Mouse (Mus musculus): ENCODE measurements around the gene Pomc.
"Not testable (repeated sequence)": the region's sequence is repeated elsewhere in the genome, so short reads cannot be mapped to it uniquely, and the experiment has no call there.

Pomc gene

DNA sequence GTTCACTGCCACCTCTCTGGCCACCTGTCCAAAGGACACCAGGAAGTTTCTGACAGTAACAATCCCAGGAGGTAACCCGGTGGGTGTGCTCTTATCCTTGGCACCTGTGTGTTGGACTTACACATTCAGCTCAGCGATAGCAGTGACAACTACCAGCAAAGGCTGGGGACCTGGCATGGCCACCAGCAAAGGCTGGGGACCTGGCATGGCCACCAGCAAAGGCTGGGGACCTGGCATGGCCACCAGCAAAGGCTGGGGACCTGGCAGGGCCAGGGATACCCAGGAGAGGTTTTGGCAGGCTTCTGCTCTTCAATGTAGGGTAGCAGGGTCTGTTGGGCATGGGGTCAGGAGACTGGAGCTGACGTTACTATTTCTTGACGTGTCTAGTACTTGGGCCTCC, 12.4 kb downstream of the Pomc start:
- DNase-seq (ENCODE audit: low read depth, low spot score), result no peak

DNA sequence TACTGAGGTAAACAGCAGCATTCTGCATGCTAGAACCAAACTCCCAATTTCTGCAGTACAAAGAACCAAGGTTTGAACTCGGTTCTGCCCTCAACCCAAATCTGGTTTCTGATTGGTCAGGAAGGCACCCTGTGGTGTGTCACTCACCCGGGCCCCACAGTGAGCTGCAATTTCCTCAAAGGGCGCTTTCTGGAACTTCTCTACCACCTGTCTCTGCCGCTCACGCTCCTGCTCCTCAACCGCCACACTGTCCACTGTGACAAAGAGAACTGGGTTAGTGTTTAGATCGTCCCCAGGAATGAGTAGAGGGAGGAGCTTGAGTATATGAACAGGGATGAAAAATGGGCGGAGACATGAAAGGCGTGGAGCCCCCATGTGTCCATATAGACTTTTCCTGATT, 13.6 kb downstream of the Pomc start:
- peak; percentile 31 for DNase-seq (ENCODE audit: low read depth, low spot score)

DNA sequence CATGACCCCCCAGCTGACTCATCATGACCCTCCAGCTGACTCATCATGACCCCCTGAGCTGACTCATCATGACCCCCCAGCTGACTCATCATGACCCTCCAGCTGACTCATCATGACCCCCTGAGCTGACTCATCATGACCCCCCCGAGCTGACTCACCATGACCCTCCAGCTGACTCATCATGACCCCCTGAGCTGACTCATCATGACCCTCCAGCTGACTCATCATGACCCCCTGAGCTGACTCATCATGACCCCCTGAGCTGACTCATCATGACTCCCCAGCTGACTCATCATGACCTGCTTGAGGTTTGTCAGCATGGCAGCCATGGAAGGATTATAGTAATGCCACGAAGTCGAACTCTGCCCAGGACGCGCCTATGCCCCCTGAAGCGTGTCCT, 18.4 kb downstream of the Pomc start:
- not testable (repeated sequence) for DNase-seq (ENCODE audit: low read depth, low spot score)

DNA sequence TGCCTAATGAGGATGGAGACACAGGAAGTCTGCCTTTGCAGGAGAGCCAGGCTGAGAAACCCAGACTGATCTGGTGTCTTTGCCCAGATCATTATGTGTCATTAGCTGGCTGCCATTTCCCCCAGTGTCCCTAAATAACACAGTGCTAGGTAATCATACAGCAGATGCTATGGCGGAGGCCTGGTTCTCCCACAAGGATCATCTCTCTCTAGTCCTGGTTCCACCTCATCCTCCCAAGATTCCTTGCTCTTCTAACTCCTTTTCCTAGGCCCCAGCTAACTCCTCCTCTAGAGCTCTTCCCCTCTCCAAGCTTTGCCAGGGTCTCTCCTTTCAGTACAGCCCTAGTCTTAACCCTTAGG, 26.2 kb downstream of the Pomc start:
- DNase-seq (ENCODE audit: low read depth, low spot score), result no peak

DNA sequence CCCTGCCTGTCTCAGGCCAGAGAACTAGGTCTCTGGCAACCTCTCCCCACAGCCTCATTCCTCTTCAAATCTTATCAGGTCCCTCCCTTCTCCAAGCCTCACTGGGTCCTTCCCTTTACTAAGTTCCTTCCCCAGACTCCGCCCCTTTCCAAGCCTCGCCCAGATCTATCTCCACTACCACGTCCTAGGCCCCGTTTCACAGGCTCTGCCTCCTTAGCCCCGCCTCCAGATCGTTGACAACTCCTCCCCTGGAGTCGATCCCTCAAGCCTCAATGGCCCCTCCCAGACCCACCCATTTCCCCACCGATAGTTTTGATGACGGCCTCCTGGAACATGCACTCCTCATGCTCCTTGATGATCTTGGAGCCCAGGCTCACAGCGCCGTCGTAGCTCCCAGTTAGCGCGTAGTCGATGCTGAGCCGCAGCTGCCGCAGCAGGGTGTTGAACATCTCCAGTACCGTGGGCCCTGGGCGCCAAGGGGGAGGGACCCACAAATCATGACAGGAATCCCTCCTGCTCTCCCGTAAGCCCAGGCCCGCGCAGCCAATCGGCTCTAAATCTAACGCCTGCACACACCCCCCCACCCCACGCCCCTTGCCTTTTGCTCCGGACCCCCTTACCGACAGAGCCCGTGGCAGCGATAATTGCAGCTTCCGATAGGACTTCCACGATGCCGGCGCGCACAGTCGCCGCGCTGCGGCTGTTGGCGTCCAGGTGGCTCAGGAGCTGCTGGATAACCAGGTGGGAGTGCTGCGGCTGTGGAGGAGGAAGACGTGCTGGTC, 26.8 kb downstream of the Pomc start:
- peak; percentile 98 for DNase-seq (ENCODE audit: low read depth, low spot score)

DNA sequence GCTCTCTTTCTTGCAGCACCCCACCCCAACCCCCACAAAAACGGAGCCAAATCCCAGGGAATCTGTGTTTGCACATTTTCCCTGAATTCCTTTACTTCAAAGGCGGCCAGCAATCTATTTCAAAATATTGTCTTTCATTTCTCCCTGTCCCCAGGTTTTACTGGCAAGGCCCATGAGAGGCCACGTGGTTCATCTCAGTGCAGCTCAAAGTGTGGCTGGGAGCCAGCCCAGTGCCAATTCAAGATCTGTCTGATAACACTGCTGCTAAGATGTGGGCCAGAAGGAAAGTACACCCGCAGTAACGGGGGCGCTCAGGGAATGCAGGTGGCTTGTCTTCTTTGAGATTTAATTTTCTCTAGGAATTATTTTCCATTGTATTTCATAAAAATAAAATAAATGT, 27.5 kb downstream of the Pomc start:
- DNase-seq (ENCODE audit: low read depth, low spot score), result no peak

DNA sequence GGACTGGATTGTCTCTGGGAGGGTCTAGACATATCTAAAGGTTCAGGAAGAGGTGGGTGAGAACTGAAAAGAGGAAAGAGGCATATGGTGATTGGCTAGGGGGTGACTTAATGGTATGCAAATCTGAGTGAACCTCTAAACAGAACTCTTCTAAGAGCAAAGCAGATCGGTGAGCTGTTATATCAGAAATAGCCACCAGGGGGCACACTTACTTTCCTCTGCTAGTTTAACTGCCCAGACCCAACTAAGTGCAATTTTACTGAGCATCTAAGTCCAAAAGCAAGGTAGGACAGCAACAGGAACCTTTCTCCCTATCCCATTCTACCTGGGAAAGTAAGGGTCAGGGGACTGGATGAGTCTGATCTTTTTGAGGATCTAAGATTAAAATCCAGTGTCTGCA, 29.0 kb downstream of the Pomc start:
- DNase-seq (ENCODE audit: low read depth, low spot score), result peak; percentile 84

DNA sequence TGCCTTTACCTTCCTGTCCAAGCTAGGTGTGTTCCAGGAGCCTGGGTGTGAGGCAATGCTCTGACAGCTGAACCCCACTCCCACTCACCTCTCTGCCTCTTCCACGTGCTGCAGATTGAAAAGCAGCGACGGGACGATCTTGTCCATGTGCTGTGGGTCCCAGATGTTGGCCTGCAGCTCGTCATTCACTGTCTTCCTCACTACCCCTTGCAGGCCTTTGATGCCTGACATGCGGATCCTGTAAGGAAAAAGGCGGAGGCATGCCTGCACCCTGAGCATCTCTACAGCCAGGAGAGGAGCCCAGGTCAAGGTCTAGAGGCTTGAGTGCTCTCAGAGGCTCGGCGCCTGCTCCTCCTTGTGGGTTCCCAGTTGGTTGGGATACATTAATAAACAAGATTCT, 29.7 kb downstream of the Pomc start:
- no peak for DNase-seq (ENCODE audit: low read depth, low spot score)

DNA sequence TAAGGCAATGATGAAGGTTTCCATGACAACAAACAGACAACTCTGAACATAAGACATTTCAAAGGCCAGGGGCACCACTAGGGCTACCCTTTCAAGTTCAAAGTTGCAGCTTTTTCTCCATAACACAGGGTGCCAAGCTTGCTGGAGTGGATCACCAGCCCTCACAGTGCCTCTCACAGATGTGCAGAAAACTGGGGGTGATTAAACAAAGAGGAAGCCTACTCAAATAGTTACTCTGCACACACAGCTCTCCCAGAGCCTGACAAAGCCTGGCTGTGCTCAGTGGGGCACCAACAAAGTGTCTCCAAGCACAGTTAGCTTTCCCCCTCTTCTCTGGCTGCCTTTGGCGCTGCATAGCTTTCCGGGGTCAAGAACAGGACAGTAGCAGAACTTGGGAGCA, 35.2 kb downstream of the Pomc start:
- no peak for DNase-seq (ENCODE audit: low read depth, low spot score)

DNA sequence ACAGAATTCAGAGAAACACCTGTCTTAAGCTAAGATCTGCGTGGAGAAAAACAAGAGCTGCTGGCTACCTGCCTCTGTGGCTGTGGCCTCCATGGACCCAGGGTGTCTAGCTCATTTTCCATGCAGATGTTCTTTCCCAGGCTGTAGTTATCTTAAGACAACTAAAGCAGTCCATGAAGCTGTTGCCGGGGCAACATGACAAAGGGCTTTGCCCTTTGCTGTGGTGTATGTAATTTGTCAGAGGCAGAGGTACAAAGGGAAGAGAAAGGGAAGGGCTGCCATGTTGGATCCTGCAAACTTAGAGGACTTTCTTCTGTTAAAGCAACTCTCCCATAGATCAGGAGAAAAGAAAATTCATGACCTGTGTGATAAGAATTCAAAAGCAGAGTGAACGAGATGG, 36.3 kb downstream of the Pomc start:
- DNase-seq (ENCODE audit: low read depth, low spot score), result no peak

DNA sequence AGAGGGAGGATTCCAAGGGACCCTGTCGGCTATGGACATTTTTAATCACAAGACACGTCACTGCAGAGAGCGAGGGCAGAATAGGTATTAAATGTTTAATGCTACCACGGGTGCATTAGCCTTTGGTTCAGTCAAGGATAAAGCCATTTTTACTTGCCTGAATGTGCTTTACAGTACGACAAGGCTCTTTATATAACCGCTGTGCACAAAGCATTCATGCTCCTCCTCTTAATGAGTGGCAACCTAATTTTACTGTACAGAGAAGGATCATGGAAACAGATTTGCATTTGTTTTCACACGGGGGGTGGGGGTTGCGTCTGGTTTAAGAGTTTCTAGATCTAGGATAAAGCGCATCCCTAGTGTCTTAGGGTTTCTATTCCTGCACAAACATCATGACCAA, 42.0 kb downstream of the Pomc start:
- no peak for DNase-seq (ENCODE audit: low read depth, low spot score)

DNA sequence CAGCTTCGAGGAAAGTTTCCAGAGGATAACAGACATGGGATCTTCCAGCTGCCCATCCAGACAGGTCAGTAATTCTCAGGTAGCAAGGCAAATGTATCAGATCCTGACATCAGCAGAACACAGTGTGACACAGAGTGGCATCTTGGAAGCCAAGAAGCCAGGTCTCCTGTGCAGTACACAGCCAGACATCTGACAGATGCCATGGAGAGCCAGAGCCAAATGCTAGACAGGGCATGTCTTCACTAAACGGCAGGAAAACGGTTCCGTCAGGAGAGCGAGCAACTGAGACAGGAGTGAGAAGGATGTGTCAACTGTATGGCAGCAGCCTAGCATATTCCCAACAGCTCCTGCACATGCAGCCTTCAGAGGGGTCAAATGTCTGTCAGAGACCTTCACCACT, 45.7 kb downstream of the Pomc start:
- no peak for DNase-seq (ENCODE audit: low read depth, low spot score)

DNA sequence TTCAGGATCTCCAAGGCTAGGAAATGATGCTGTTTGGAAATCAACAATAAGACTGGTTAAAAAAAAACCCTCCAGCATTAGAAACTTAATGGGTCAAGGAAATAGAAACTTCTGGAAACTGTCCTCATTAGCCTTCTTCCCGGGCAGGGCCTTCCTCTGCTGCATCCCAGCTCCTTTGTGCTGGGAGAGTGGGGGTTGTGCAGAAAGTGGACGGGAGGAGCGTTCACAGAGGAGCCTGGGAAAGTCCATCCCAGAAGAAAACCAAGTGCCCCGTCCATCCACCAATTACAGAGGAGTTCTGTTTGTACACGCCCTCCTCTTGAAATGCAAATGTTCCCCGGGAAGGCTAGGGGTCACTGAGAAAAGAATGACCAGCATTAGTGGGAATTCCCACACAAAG, 49.9 kb downstream of the Pomc start:
- DNase-seq (ENCODE audit: low read depth, low spot score), result no peak

DNA sequence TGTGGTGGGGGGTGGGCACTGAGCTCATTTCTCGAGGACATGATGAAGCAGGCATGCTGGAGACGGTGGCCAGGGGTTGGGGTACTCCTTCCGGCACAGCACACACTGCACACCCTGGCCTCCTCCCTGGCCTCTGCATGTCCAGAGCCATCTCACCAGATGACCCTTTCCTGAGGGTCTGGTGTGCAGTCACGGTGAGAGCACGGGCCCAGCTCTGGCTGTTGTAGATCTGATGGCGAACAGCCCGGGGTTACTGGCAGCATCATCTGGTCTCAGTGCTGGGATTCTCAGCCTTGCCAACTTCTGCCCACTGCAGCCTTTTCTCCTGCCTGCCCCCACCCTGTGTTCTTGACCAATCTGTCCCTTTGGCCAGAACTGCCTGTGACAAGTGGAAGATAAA, 51.3 kb downstream of the Pomc start:
- no peak for DNase-seq (ENCODE audit: low read depth, low spot score)

DNA sequence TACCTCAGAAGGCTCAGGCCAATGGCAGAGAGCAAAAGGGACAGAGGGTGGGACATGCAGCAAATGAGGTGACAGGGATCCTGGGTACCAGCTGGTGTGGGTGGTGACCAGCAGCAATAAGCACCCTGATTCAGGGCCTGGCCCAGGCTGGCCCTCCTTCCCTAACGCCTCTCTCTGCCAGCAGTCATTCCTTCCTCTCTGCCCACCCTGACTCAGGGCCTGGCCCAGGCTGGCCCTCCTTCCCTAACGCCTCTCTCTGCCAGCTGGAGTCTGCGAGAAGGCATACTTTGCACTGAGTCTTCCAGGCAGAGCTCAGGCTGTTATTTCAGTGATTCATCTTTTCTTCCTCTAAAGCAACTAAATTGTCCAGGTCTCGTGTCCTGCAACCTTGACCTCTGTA, 52.4 kb downstream of the Pomc start:
- DNase-seq (ENCODE audit: low read depth, low spot score), result no peak

DNA sequence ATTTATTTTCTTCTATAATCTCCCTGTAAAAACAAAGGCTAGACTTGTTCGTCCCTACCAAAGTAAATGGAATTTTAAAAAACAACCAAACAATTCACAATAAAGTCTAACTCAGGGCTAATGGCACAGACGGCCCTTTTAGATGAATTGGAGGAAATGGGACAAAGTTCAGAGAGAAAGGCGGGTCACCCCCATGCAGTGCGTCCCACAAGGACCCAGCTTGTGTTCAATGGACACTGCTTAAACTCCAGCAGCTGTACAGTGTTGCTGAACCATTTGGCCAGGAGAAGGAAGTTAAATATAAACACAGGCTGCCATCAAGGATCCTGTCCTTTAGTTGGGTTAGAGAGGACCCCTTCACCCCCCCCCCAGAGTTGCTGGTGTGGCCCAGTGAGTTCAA, 53.0 kb downstream of the Pomc start:
- DNase-seq (ENCODE audit: low read depth, low spot score), result no peak

DNA sequence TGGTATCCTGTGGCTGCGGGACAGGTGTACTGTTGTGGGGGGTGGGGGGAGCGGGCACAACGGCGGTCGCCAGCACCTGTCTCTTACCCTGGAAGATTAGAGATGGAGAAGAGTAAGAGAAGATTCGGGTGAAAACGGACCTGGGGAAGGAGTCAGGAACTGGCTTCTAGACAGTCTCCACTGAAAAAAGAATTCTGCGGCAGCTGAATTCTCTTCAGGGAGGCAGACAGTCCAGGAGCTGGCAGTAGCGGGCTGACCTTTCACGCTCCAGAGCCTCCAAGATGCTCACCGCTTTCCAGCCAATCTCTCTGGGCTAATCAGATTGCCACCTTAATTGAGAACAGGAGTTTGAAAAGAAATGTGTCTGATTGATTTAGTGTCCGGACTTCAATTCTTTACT, 54.0 kb downstream of the Pomc start:
- no peak for DNase-seq (ENCODE audit: low read depth, low spot score)

Data from ES-CJ7 (cell line).